Mouse (Mus musculus): ENCODE results near the gene Dennd5b. TPM values are rescaled to one million over a fixed set of nuclear protein-coding genes. Genes with fewer than 3 reads are reported as not detected.
A peak's percentile ranks its signal among the peaks of the same experiment; 100 is the strongest.

Dennd5b gene
- polyA plus RNA-seq, 1 experiment from 2014 or later = 7.6 TPM

- Histone ChIP-seq H3K9ac (replicated peaks; ENCODE audit: low read length) (no peak overlapping the region), H3K4me3 (ENCODE audit: low read depth, low read length) (no peak overlapping the region), H3K27me3 (ENCODE audit: control insufficient read depth, insufficient read depth, low read length) (no peaks in the 10 kb centered on the region), H3K4me2 (ENCODE audit: low read depth, low read length) (no peak overlapping the region), H3K4me1 (ENCODE audit: control insufficient read depth, insufficient read depth, low read length) (0 out of 2 replicates have a peak, but pooled peaks cover 3% of the 10 kb centered on the region), H3K36me3 (replicated peaks; ENCODE audit: control insufficient read depth, insufficient read depth, low read depth, low read length) (no peaks in the 10 kb centered on the region), H3K9me3 (replicated peaks; ENCODE audit: control insufficient read depth, low read length) (no peaks in the 10 kb centered on the region), H3K27ac (replicated peaks; ENCODE audit: low read depth, low read length) (no peak overlapping the region)
- WGBS = 13% methylated on average over 9 of the region's 9 CpGs
- DNase-seq (ENCODE audit: low spot score) (peak; percentile 19), ATAC-seq (replicated peaks; ENCODE audit: insufficient number of reproducible peaks, low FRiP score, low TSS enrichment, low read depth) (no peak)
Measured at GRCm38 (mm10) chr6:148972059-148972848, 129.2 kb downstream of the Dennd5b start.

GRCm38 (mm10) chr6:148971385-148971940, 130.0 kb downstream of the Dennd5b start:
- H3K27ac ChIP-seq (replicated peaks; ENCODE audit: low read depth, low read length) = no peak overlapping the region
- H3K27me3 ChIP-seq (ENCODE audit: control insufficient read depth, insufficient read depth, low read length) = no peaks in the 10 kb centered on the region
- no peak for ATAC-seq (replicated peaks; ENCODE audit: insufficient number of reproducible peaks, low FRiP score, low TSS enrichment, low read depth)
- H3K4me3 ChIP-seq (ENCODE audit: low read depth, low read length) = no peak overlapping the region
- 26% methylated on average over 9 of the region's 9 CpGs for WGBS
- DNase-seq (ENCODE audit: low spot score) = peak; percentile 18
- no peak overlapping the region for H3K9ac ChIP-seq (replicated peaks; ENCODE audit: low read length)
- H3K4me1 ChIP-seq (ENCODE audit: control insufficient read depth, insufficient read depth, low read length) = 0 out of 2 replicates have a peak, but pooled peaks cover 3% of the 10 kb centered on the region
- H3K9me3 ChIP-seq (replicated peaks; ENCODE audit: control insufficient read depth, low read length) = no peaks in the 10 kb centered on the region
- no peaks in the 10 kb centered on the region for H3K36me3 ChIP-seq (replicated peaks; ENCODE audit: control insufficient read depth, insufficient read depth, low read depth, low read length)
- H3K4me2 ChIP-seq (ENCODE audit: low read depth, low read length) = no peak overlapping the region

GRCm38 (mm10) chr6:148961285-148961684, 140.2 kb downstream of the Dennd5b start:
- Histone ChIP-seq H3K9me3 (replicated peaks; ENCODE audit: control insufficient read depth, low read length) (no peaks in the 10 kb centered on the region), H3K27me3 (ENCODE audit: control insufficient read depth, insufficient read depth, low read length) (no peaks in the 10 kb centered on the region), H3K9ac (replicated peaks; ENCODE audit: low read length) (no peak overlapping the region), H3K36me3 (replicated peaks; ENCODE audit: control insufficient read depth, insufficient read depth, low read depth, low read length) (no peaks in the 10 kb centered on the region), H3K4me1 (ENCODE audit: control insufficient read depth, insufficient read depth, low read length) (no peaks in the 10 kb centered on the region), H3K4me2 (ENCODE audit: low read depth, low read length) (no peak overlapping the region), H3K27ac (replicated peaks; ENCODE audit: low read depth, low read length) (no peak overlapping the region), H3K4me3 (ENCODE audit: low read depth, low read length) (no peak overlapping the region)
- DNase-seq (ENCODE audit: low spot score) = no peak
- WGBS = 47% methylated on average over 1 of the region's 1 CpGs
- no peak for ATAC-seq (replicated peaks; ENCODE audit: insufficient number of reproducible peaks, low FRiP score, low TSS enrichment, low read depth)

GRCm38 (mm10) chr6:148959540-148960238, 141.8 kb downstream of the Dennd5b start:
- no peak for DNase-seq (ENCODE audit: low spot score)

GRCm38 (mm10) chr6:148958712-148959111, 142.8 kb downstream of the Dennd5b start:
- ATAC-seq (replicated peaks; ENCODE audit: insufficient number of reproducible peaks, low FRiP score, low TSS enrichment, low read depth) (no peak), DNase-seq (ENCODE audit: low spot score) (no peak)
- H3K9me3 ChIP-seq (replicated peaks; ENCODE audit: control insufficient read depth, low read length) = no peaks in the 10 kb centered on the region
- no peak overlapping the region for H3K9ac ChIP-seq (replicated peaks; ENCODE audit: low read length)
- H3K4me2 ChIP-seq (ENCODE audit: low read depth, low read length) = no peak overlapping the region
- H3K27me3 ChIP-seq (ENCODE audit: control insufficient read depth, insufficient read depth, low read length) = no peaks in the 10 kb centered on the region
- no peak overlapping the region for H3K27ac ChIP-seq (replicated peaks; ENCODE audit: low read depth, low read length)
- H3K4me3 ChIP-seq (ENCODE audit: low read depth, low read length) = no peak overlapping the region
- H3K36me3 ChIP-seq (replicated peaks; ENCODE audit: control insufficient read depth, insufficient read depth, low read depth, low read length) = no peaks in the 10 kb centered on the region
- WGBS = 89% methylated on average over 1 of the region's 1 CpGs
- H3K4me1 ChIP-seq (ENCODE audit: control insufficient read depth, insufficient read depth, low read length) = no peaks in the 10 kb centered on the region

More at GRCm38 (mm10) chr6:148959540-148960238, 141.8 kb downstream of the Dennd5b start:
- H3K9me3 ChIP-seq (replicated peaks; ENCODE audit: control insufficient read depth, low read length) = no peaks in the 10 kb centered on the region
- H3K36me3 ChIP-seq (replicated peaks; ENCODE audit: control insufficient read depth, insufficient read depth, low read depth, low read length) = no peaks in the 10 kb centered on the region
- H3K4me1 ChIP-seq (ENCODE audit: control insufficient read depth, insufficient read depth, low read length) = no peaks in the 10 kb centered on the region
- no peak overlapping the region for H3K4me2 ChIP-seq (ENCODE audit: low read depth, low read length)
- H3K27ac ChIP-seq (replicated peaks; ENCODE audit: low read depth, low read length) = no peak overlapping the region
- no peak for ATAC-seq (replicated peaks; ENCODE audit: insufficient number of reproducible peaks, low FRiP score, low TSS enrichment, low read depth)
- H3K27me3 ChIP-seq (ENCODE audit: control insufficient read depth, insufficient read depth, low read length) = no peaks in the 10 kb centered on the region
- WGBS = 62% methylated on average over 4 of the region's 4 CpGs
- H3K4me3 ChIP-seq (ENCODE audit: low read depth, low read length) = no peak overlapping the region
- no peak overlapping the region for H3K9ac ChIP-seq (replicated peaks; ENCODE audit: low read length)

- DNase-seq (ENCODE audit: low spot score) (no peak), ATAC-seq (replicated peaks; ENCODE audit: insufficient number of reproducible peaks, low FRiP score, low TSS enrichment, low read depth) (no peak)
- H3K27ac ChIP-seq (replicated peaks; ENCODE audit: low read depth, low read length) = no peak overlapping the region
- no peaks in the 10 kb centered on the region for H3K4me1 ChIP-seq (ENCODE audit: control insufficient read depth, insufficient read depth, low read length)
- H3K4me3 ChIP-seq (ENCODE audit: low read depth, low read length) = no peak overlapping the region
- no peaks in the 10 kb centered on the region for H3K9me3 ChIP-seq (replicated peaks; ENCODE audit: control insufficient read depth, low read length)
- no peaks in the 10 kb centered on the region for H3K36me3 ChIP-seq (replicated peaks; ENCODE audit: control insufficient read depth, insufficient read depth, low read depth, low read length)
- H3K4me2 ChIP-seq (ENCODE audit: low read depth, low read length) = no peak overlapping the region
- WGBS = 87% methylated on average over 3 of the region's 3 CpGs
- no peak overlapping the region for H3K9ac ChIP-seq (replicated peaks; ENCODE audit: low read length)
- no peaks in the 10 kb centered on the region for H3K27me3 ChIP-seq (ENCODE audit: control insufficient read depth, insufficient read depth, low read length)
Measured at GRCm38 (mm10) chr6:148957046-148957445, 144.4 kb downstream of the Dennd5b start.

- Histone ChIP-seq H3K27me3 (ENCODE audit: control insufficient read depth, insufficient read depth, low read length) (no peaks in the 10 kb centered on the region), H3K36me3 (replicated peaks; ENCODE audit: control insufficient read depth, insufficient read depth, low read depth, low read length) (no peaks in the 10 kb centered on the region), H3K9ac (replicated peaks; ENCODE audit: low read length) (no peak overlapping the region), H3K4me1 (ENCODE audit: control insufficient read depth, insufficient read depth, low read length) (no peaks in the 10 kb centered on the region), H3K4me2 (ENCODE audit: low read depth, low read length) (no peak overlapping the region), H3K27ac (replicated peaks; ENCODE audit: low read depth, low read length) (no peak overlapping the region), H3K9me3 (replicated peaks; ENCODE audit: control insufficient read depth, low read length) (no peaks in the 10 kb centered on the region), H3K4me3 (ENCODE audit: low read depth, low read length) (no peak overlapping the region)
- DNase-seq (ENCODE audit: low spot score) (no peak), ATAC-seq (replicated peaks; ENCODE audit: insufficient number of reproducible peaks, low FRiP score, low TSS enrichment, low read depth) (no peak)
Measured at GRCm38 (mm10) chr6:148955641-148956420, 145.6 kb downstream of the Dennd5b start.

All from embryonic facial prominence, embryonic 11.5 days (tissue).